Mouse (Mus musculus) kidney, postnatal 14 days (tissue): ENCODE measurements around the gene Acsbg1.
A peak's percentile ranks its signal among the peaks of the same experiment; 100 is the strongest.
"Not testable (repeated sequence)": the region's sequence is repeated elsewhere in the genome, so short reads cannot be mapped to it uniquely, and the experiment has no call there.

Experiments used
- DNase-seq: peaks from one replicate; pipeline ENCODE4 v3.0.0; 2022; ENCODE audit warnings: mixed read lengths

Gene Acsbg1

GRCm38 (mm10) chr9:54661605-54662377, at the start of gene Acsbg1:
Gene Acsbg1 (minus strand): TSS chr9:54661870.
- DNase-seq = peak; percentile 13

- DNase-seq = no peak
Observed at GRCm38 (mm10) chr9:54708085-54708484, 46.4 kb upstream of the Acsbg1 start.

GRCm38 (mm10) chr9:54707288-54707999, 45.8 kb upstream of the Acsbg1 start:
- no peak for DNase-seq

GRCm38 (mm10) chr9:54705561-54705960, 43.9 kb upstream of the Acsbg1 start:
- no peak for DNase-seq

- DNase-seq = no peak
Observed at GRCm38 (mm10) chr9:54704361-54704760, 42.7 kb upstream of the Acsbg1 start.

GRCm38 (mm10) chr9:54702581-54702980, 40.9 kb upstream of the Acsbg1 start:
- DNase-seq = no peak

- DNase-seq = no peak
Observed at GRCm38 (mm10) chr9:54700746-54701145, 39.1 kb upstream of the Acsbg1 start.

- no peak for DNase-seq
Observed at GRCm38 (mm10) chr9:54700174-54700475, 38.5 kb upstream of the Acsbg1 start.

- peak; percentile 89 for DNase-seq
Observed at GRCm38 (mm10) chr9:54699345-54700173, 37.9 kb upstream of the Acsbg1 start.

GRCm38 (mm10) chr9:54699087-54699344, 37.3 kb upstream of the Acsbg1 start:
- DNase-seq = no peak

GRCm38 (mm10) chr9:54698318-54699086, 36.8 kb upstream of the Acsbg1 start, which contains the start of gene Dnaja4:
Gene Dnaja4 (plus strand): TSS chr9:54698873.
- no peak for DNase-seq

- peak; percentile 19 for DNase-seq
Observed at GRCm38 (mm10) chr9:54691241-54691805, 29.7 kb upstream of the Acsbg1 start.

- DNase-seq = not testable (repeated sequence)
Observed at GRCm38 (mm10) chr9:54690697-54691096, 29.0 kb upstream of the Acsbg1 start.

GRCm38 (mm10) chr9:54689446-54689845, 27.8 kb upstream of the Acsbg1 start:
- no peak for DNase-seq

- peak; percentile 12 for DNase-seq
Observed at GRCm38 (mm10) chr9:54687246-54688236, 25.9 kb upstream of the Acsbg1 start.

GRCm38 (mm10) chr9:54683814-54684605, 22.3 kb upstream of the Acsbg1 start:
- no peak for DNase-seq

- no peak for DNase-seq
Observed at GRCm38 (mm10) chr9:54682846-54683245, 21.2 kb upstream of the Acsbg1 start.

GRCm38 (mm10) chr9:54676531-54676986, 14.9 kb upstream of the Acsbg1 start:
- DNase-seq = peak; percentile 74

- no peak for DNase-seq
Observed at GRCm38 (mm10) chr9:54673887-54674286, 12.2 kb upstream of the Acsbg1 start.

GRCm38 (mm10) chr9:54671962-54672361, 10.3 kb upstream of the Acsbg1 start:
- no peak for DNase-seq
